Mouse (Mus musculus): ENCODE measurements around the gene Celf5.

GRCm38 (mm10) chr10:81455181-81455895 is 27.2 kb downstream of the Celf5 start, which contains the start of gene Nfic:
- no peak for TF ChIP-seq CTCF (IDR thresholded peaks at IDR 0.05; ENCODE audit: extremely low read depth, insufficient read length, insufficient replicate concordance, low read depth, low read length)
- TF ChIP-seq POLR2A (IDR thresholded peaks at IDR 0.05; ENCODE audit: low read depth, low read length) = no peak

Measured in small intestine, adult 2 months (tissue).